Mouse (Mus musculus): ENCODE results near the gene Pik3r4. TPM values are rescaled to one million over a fixed set of nuclear protein-coding genes. Genes with fewer than 3 reads are reported as not detected.

Gene Pik3r4
- total and polyA plus RNA-seq, 2 experiments, result 10.0 to 14.1 TPM

GRCm38 (mm10) chr9:105719851-105720395, 77.1 kb downstream of the Pik3r4 start:
- no peaks in the 10 kb centered on the region for H3K4me1 ChIP-seq (ENCODE audit: control insufficient read depth, insufficient read depth, low read length)
- H3K27me3 ChIP-seq (ENCODE audit: control insufficient read depth, insufficient read depth, low read length), result no peaks in the 10 kb centered on the region
- TF ChIP-seq CTCF (IDR thresholded peaks at IDR 0.05; ENCODE audit: low read depth, low read length) (no peak), POLR2A (IDR thresholded peaks at IDR 0.05; ENCODE audit: extremely low read depth, insufficient read depth, low read length) (no peak)
- no peak overlapping the region for H3K27ac ChIP-seq (replicated peaks; ENCODE audit: insufficient read depth, low read depth, low read length)
- DNase-seq (ENCODE audit: extremely low read depth, low read depth, low spot score), result no peak
- H3K9ac ChIP-seq (ENCODE audit: low read depth, low read length), result no peak overlapping the region
- 52% methylated on average over 5 of the region's 5 CpGs for WGBS
- H3K79me2 ChIP-seq (ENCODE audit: control insufficient read depth, insufficient read depth, low read length), result no peaks in the 10 kb centered on the region
- no peaks in the 10 kb centered on the region for H3K36me3 ChIP-seq (ENCODE audit: control insufficient read depth, insufficient read depth, low read length)
- H3K4me3 ChIP-seq (ENCODE audit: insufficient read depth, low read depth, low read length), result no peak overlapping the region

GRCm38 (mm10) chr9:105720430-105720829, 77.7 kb downstream of the Pik3r4 start:
- no peak for TF ChIP-seq CTCF (IDR thresholded peaks at IDR 0.05; ENCODE audit: low read depth, low read length)
- Histone ChIP-seq H3K27ac (replicated peaks; ENCODE audit: insufficient read depth, low read depth, low read length) (no peak overlapping the region), H3K4me3 (ENCODE audit: insufficient read depth, low read depth, low read length) (no peak overlapping the region), H3K27me3 (ENCODE audit: control insufficient read depth, insufficient read depth, low read length) (no peaks in the 10 kb centered on the region), H3K79me2 (ENCODE audit: control insufficient read depth, insufficient read depth, low read length) (no peaks in the 10 kb centered on the region), H3K4me1 (ENCODE audit: control insufficient read depth, insufficient read depth, low read length) (no peaks in the 10 kb centered on the region), H3K36me3 (ENCODE audit: control insufficient read depth, insufficient read depth, low read length) (no peaks in the 10 kb centered on the region), H3K9ac (ENCODE audit: low read depth, low read length) (no peak overlapping the region)
- WGBS, result 76% methylated on average over 4 of the region's 4 CpGs
- no peak for DNase-seq (ENCODE audit: extremely low read depth, low read depth, low spot score)

GRCm38 (mm10) chr9:105731976-105732375, 89.2 kb downstream of the Pik3r4 start:
- Histone ChIP-seq H3K36me3 (ENCODE audit: control insufficient read depth, insufficient read depth, low read length) (no peaks in the 10 kb centered on the region), H3K4me1 (ENCODE audit: control insufficient read depth, insufficient read depth, low read length) (no peaks in the 10 kb centered on the region), H3K27me3 (ENCODE audit: control insufficient read depth, insufficient read depth, low read length) (no peaks in the 10 kb centered on the region), H3K9ac (ENCODE audit: low read depth, low read length) (no peak overlapping the region), H3K4me3 (ENCODE audit: insufficient read depth, low read depth, low read length) (no peak overlapping the region), H3K79me2 (ENCODE audit: control insufficient read depth, insufficient read depth, low read length) (no peaks in the 10 kb centered on the region), H3K27ac (replicated peaks; ENCODE audit: insufficient read depth, low read depth, low read length) (no peak overlapping the region)
- TF ChIP-seq CTCF (IDR thresholded peaks at IDR 0.05; ENCODE audit: low read depth, low read length) (no peak), POLR2A (IDR thresholded peaks at IDR 0.05; ENCODE audit: extremely low read depth, insufficient read depth, low read length) (no peak)
- WGBS, result 77% methylated on average over 7 of the region's 7 CpGs
- DNase-seq (ENCODE audit: extremely low read depth, low read depth, low spot score), result no peak

GRCm38 (mm10) chr9:105734651-105735050, 91.9 kb downstream of the Pik3r4 start:
- Histone ChIP-seq H3K36me3 (ENCODE audit: control insufficient read depth, insufficient read depth, low read length) (no peaks in the 10 kb centered on the region), H3K27me3 (ENCODE audit: control insufficient read depth, insufficient read depth, low read length) (no peaks in the 10 kb centered on the region), H3K27ac (replicated peaks; ENCODE audit: insufficient read depth, low read depth, low read length) (no peak overlapping the region), H3K79me2 (ENCODE audit: control insufficient read depth, insufficient read depth, low read length) (no peaks in the 10 kb centered on the region), H3K4me1 (ENCODE audit: control insufficient read depth, insufficient read depth, low read length) (no peaks in the 10 kb centered on the region), H3K9ac (ENCODE audit: low read depth, low read length) (no peak overlapping the region), H3K4me3 (ENCODE audit: insufficient read depth, low read depth, low read length) (no peak overlapping the region)
- DNase-seq (ENCODE audit: extremely low read depth, low read depth, low spot score), result no peak
- WGBS, result 95% methylated on average over 2 of the region's 2 CpGs
- TF ChIP-seq CTCF (IDR thresholded peaks at IDR 0.05; ENCODE audit: low read depth, low read length), result no peak
- no peak for TF ChIP-seq POLR2A (IDR thresholded peaks at IDR 0.05; ENCODE audit: extremely low read depth, insufficient read depth, low read length)

- WGBS, result 80% methylated on average over 5 of the region's 5 CpGs
- Histone ChIP-seq H3K4me3 (ENCODE audit: insufficient read depth, low read depth, low read length) (no peak overlapping the region), H3K4me1 (ENCODE audit: control insufficient read depth, insufficient read depth, low read length) (no peaks in the 10 kb centered on the region), H3K27ac (replicated peaks; ENCODE audit: insufficient read depth, low read depth, low read length) (no peak overlapping the region), H3K79me2 (ENCODE audit: control insufficient read depth, insufficient read depth, low read length) (no peaks in the 10 kb centered on the region), H3K27me3 (ENCODE audit: control insufficient read depth, insufficient read depth, low read length) (no peaks in the 10 kb centered on the region), H3K9ac (ENCODE audit: low read depth, low read length) (no peak overlapping the region), H3K36me3 (ENCODE audit: control insufficient read depth, insufficient read depth, low read length) (no peaks in the 10 kb centered on the region)
- no peak for DNase-seq (ENCODE audit: extremely low read depth, low read depth, low spot score)
- TF ChIP-seq POLR2A (IDR thresholded peaks at IDR 0.05; ENCODE audit: extremely low read depth, insufficient read depth, low read length) (no peak), CTCF (IDR thresholded peaks at IDR 0.05; ENCODE audit: low read depth, low read length) (no peak)
These were observed 92.4 kb downstream of the Pik3r4 start for GRCm38 (mm10) chr9:105735195-105735594.

Other genes with a start within 250 kb of the Pik3r4 start
- gene Aste1, start 247.6 kb upstream of the Pik3r4 start, total RNA-seq (2014; rRNA removed), result 3.2 and 3.6 TPM in 2 replicates
- gene Aste1, start 247.6 kb upstream of the Pik3r4 start, polyA plus RNA-seq (2012; rRNA removed), result 2.2 and 2.5 TPM in 2 replicates
- gene Nek11, start 247.5 kb upstream of the Pik3r4 start, total RNA-seq (2014; rRNA removed), result not detected in 2 replicates
- not detected in 2 replicates for gene Nek11, start 247.5 kb upstream of the Pik3r4 start, polyA plus RNA-seq (2012; rRNA removed)
- 49.9 and 50.0 TPM in 2 replicates for gene Atp2c1, start 115.7 kb upstream of the Pik3r4 start, total RNA-seq (2014; rRNA removed)
- 20.8 and 28.3 TPM in 2 replicates for gene Atp2c1, start 115.7 kb upstream of the Pik3r4 start, polyA plus RNA-seq (2012; rRNA removed)
- 0.09 and 0.13 TPM in 2 replicates for gene Col6a6, start 185.2 kb downstream of the Pik3r4 start, total RNA-seq (2014; rRNA removed)
- gene Col6a6, start 185.2 kb downstream of the Pik3r4 start, polyA plus RNA-seq (2012; rRNA removed), result 0.04 and 0.06 TPM in 2 replicates